Mouse (Mus musculus) G1E (cell line): ENCODE measurements around the gene Hoxd11.

Source experiments
- CTCF ChIP-seq: IDR thresholded peaks from 2 replicates; pipeline ENCODE4 v1.5.1; 2012; ENCODE audit warnings: low read depth, low read length, inconsistent platforms, mixed read lengths
- TAL1 ChIP-seq: conservative IDR thresholded peaks from 2 replicates; pipeline ENCODE4 v1.6.1; 2012; ENCODE audit warnings: low read depth, low read length, inconsistent platforms, mixed read lengths

DNA sequence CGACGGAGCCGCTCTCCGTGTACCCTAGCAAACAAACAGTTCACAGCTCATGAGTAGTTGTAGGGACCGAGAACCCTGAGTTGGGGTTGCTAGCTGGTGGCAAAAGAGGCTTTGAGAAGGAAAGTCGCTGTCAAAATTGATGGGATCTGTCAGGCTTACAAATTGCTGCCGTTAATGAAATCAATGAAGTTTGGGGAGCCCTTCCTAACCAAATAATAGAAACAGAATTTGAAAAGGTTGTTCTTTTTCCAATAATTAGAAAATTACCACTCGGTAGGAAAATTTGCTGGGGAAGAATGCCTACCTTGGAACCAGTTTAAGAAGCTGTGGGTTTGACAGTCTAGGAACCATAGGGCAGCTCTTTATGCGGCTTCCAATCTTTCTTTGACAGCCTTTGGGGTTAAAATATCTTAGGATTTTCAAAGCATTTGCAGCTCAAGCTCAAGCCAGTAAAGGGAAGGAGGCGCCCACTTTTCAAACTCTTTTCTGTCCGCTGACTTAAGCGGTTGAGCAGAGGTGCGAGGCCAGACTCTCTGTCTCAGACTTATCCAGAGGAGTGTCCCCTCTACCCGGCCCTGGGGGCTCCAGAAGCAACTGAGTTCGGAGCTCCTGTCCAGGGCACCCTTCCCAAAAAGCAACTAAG lies 21.2 kb upstream of the Hoxd11 start:
- no peak for TF ChIP-seq CTCF
- no peak for TF ChIP-seq TAL1
